Mouse (Mus musculus) heart, postnatal 0 days (tissue): ENCODE measurements around the gene Opa1. TPM values are rescaled to one million over a fixed set of nuclear protein-coding genes. Genes with fewer than 3 reads are reported as not detected.

ENCODE experiments used
- ATAC-seq: fragments of 200-750 bp; cut with Nextera tagmentation; 2 replicates; pipeline ENCODE4 v1.8.0; 2017; ENCODE audit warnings: low read depth, moderate number of reproducible peaks, moderate library complexity; ENCODE audit not compliant: insufficient read depth
- DNase-seq: peaks from one replicate; pipeline ENCODE4 v3.0.0-alpha.2; 2016; ENCODE audit warnings: low spot score
- H3K27ac ChIP-seq: fragments of 300-500 bp; sonication (generic); 2 replicates; pipeline ENCODE4 v1.5.1; 2014; ENCODE audit warnings: low read depth, mild to moderate bottlenecking
- H3K27me3 ChIP-seq: fragments of 300-500 bp; sonication (generic); 2 replicates; pipeline ENCODE4 v1.6.1; 2014; ENCODE audit warnings: low read length, mixed read lengths; ENCODE audit not compliant: control insufficient read depth, insufficient read depth
- H3K36me3 ChIP-seq: fragments of 300-500 bp; sonication (generic); replicated peaks from 2 replicates; pipeline ENCODE4 v1.6.1; 2014; ENCODE audit warnings: low read length, mixed read lengths; ENCODE audit not compliant: control insufficient read depth, insufficient read depth
- H3K4me1 ChIP-seq: fragments of 300-500 bp; sonication (generic); 2 replicates; pipeline ENCODE4 v1.6.1; 2014; ENCODE audit warnings: antibody characterized with exemption; ENCODE audit not compliant: control insufficient read depth, insufficient read depth
- H3K4me2 ChIP-seq: fragments of 300-500 bp; sonication (generic); 2 replicates; pipeline ENCODE4 v1.6.1; 2014; ENCODE audit warnings: low read depth, mild to moderate bottlenecking, low read length, moderate library complexity
- H3K4me3 ChIP-seq: fragments of 300-500 bp; sonication (generic); 2 replicates; pipeline ENCODE4 v1.5.1; 2014; ENCODE audit warnings: low read depth, low read length
- H3K9ac ChIP-seq: fragments of 300-500 bp; sonication (generic); replicated peaks from 2 replicates; pipeline ENCODE4 v1.6.1; 2014; ENCODE audit warnings: low read depth, low read length, mixed read lengths
- H3K9me3 ChIP-seq: fragments of 300-500 bp; sonication (generic); replicated peaks from 2 replicates; pipeline ENCODE4 v1.6.1; 2016; ENCODE audit warnings: low read length; ENCODE audit not compliant: control insufficient read depth
- CTCF ChIP-seq: IDR thresholded peaks from 2 replicates; pipeline ENCODE4 v1.5.1; 2016; ENCODE audit warnings: antibody characterized with exemption, control low read depth, low read depth
- EP300 ChIP-seq: IDR thresholded peaks from 2 replicates; pipeline ENCODE4 v1.6.1; 2016; ENCODE audit warnings: antibody characterized with exemption, low read depth
- WGBS: fragments of 180-500 bp; shearing (Covaris S2); extraction: QIAGEN DNeasy Blood & Tissue Kit; methylation state at CpG from one replicate; pipeline ENCODE4 v1.1.7; 2014; 5-methylcytosine and 5-hydroxymethylcytosine counted together
- polyA plus RNA-seq: library from polyadenylated mRNA; unstranded; fragments of >200 nt; fragmentation: Nextera tagmentation; extraction: Ambion mirVana; gene quantifications from 2 replicates; pipeline ENCODE4 v1.2.1, GENCODE M21; 2015
- total RNA-seq: library from RNA; depleted of rRNA; stranded (reverse); fragments of >200 nt; gene quantifications from 2 replicates; pipeline ENCODE4 v1.2.3, GENCODE M21; 2014; ENCODE audit warnings: low replicate concordance

Gene Opa1
- total and polyA plus RNA-seq, 2 experiments from 2014 or later: 48.4 to 69.2 TPM

DNA sequence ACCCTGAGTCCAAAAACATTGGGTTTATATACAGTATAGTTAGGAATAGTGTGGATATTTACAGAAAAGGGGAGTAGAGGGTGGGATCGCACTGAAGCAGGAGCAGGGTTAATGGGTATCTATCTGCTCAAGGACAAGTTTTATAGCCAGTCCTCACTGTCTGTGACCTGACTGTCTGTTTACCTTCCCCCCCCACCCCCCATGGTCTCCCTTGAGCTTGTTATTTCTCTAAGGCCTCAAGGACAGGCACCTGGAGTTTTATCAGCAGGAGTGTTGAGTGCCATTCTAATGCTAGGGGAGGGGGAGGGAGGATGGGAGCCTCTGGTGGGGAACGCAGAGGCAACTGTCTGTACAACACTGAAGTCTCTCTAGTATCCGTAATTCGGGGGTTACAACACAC, 85.3 kb downstream of the Opa1 start:
- Histone ChIP-seq H3K9ac (no peak overlapping the region), H3K27me3 (no peaks in the 10 kb centered on the region), H3K36me3 (no peaks in the 10 kb centered on the region), H3K4me3 (no peak overlapping the region), H3K9me3 (no peaks in the 10 kb centered on the region), H3K27ac (no peak overlapping the region), H3K4me2 (no peak overlapping the region), H3K4me1 (no peaks in the 10 kb centered on the region)
- DNase-seq: no peak
- WGBS: 34% methylated on average over 4 of the region's 4 CpGs
- ATAC-seq: no peak
- no peak for TF ChIP-seq EP300
- no peak for TF ChIP-seq CTCF

GRCm38 (mm10) chr16:29666991-29667701, 88.0 kb downstream of the Opa1 start:
- Histone ChIP-seq H3K9ac (no peak overlapping the region), H3K27ac (no peak overlapping the region), H3K4me2 (no peak overlapping the region), H3K27me3 (no peaks in the 10 kb centered on the region), H3K4me3 (no peak overlapping the region), H3K9me3 (no peaks in the 10 kb centered on the region), H3K4me1 (no peaks in the 10 kb centered on the region), H3K36me3 (no peaks in the 10 kb centered on the region)
- ATAC-seq (no peak), DNase-seq (no peak)
- WGBS: 55% methylated on average over 17 of the region's 17 CpGs
- no peak for TF ChIP-seq CTCF
- no peak for TF ChIP-seq EP300

- Histone ChIP-seq H3K9me3 (no peaks in the 10 kb centered on the region), H3K27me3 (no peaks in the 10 kb centered on the region), H3K4me1 (no peaks in the 10 kb centered on the region), H3K9ac (no peak overlapping the region), H3K4me2 (no peak overlapping the region), H3K36me3 (no peaks in the 10 kb centered on the region), H3K4me3 (no peak overlapping the region), H3K27ac (no peak overlapping the region)
- TF ChIP-seq CTCF: no peak
- no peak for TF ChIP-seq EP300
- DNase-seq (no peak), ATAC-seq (no peak)
- 55% methylated on average over 5 of the region's 5 CpGs for WGBS
Measured at GRCm38 (mm10) chr16:29667702-29668061, 88.5 kb downstream of the Opa1 start.

- H3K4me2 ChIP-seq: no peak overlapping the region
- WGBS: 88% methylated on average over 12 of the region's 12 CpGs
- H3K4me1 ChIP-seq: no peaks in the 10 kb centered on the region
- H3K27ac ChIP-seq: no peak overlapping the region
- H3K36me3 ChIP-seq: no peaks in the 10 kb centered on the region
- no peak overlapping the region for H3K4me3 ChIP-seq
- ATAC-seq (no peak), DNase-seq (no peak)
- no peak for TF ChIP-seq EP300
- TF ChIP-seq CTCF: no peak
- no peaks in the 10 kb centered on the region for H3K9me3 ChIP-seq
- H3K9ac ChIP-seq: no peak overlapping the region
- no peaks in the 10 kb centered on the region for H3K27me3 ChIP-seq
Measured at GRCm38 (mm10) chr16:29668451-29668850, 89.3 kb downstream of the Opa1 start.

GRCm38 (mm10) chr16:29670806-29671205, 91.7 kb downstream of the Opa1 start:
- H3K27ac ChIP-seq: no peak overlapping the region
- no peaks in the 10 kb centered on the region for H3K36me3 ChIP-seq
- no peak for ATAC-seq
- H3K9me3 ChIP-seq: no peaks in the 10 kb centered on the region
- DNase-seq: no peak
- H3K4me2 ChIP-seq: no peak overlapping the region
- TF ChIP-seq CTCF (no peak), EP300 (no peak)
- H3K9ac ChIP-seq: no peak overlapping the region
- H3K4me1 ChIP-seq: no peaks in the 10 kb centered on the region
- H3K4me3 ChIP-seq: no peak overlapping the region
- WGBS: 94% methylated on average over 3 of the region's 3 CpGs
- no peaks in the 10 kb centered on the region for H3K27me3 ChIP-seq

GRCm38 (mm10) chr16:29673230-29673629, 94.1 kb downstream of the Opa1 start:
- no peaks in the 10 kb centered on the region for H3K36me3 ChIP-seq
- TF ChIP-seq EP300 (no peak), CTCF (no peak)
- H3K4me1 ChIP-seq: no peaks in the 10 kb centered on the region
- no peak overlapping the region for H3K9ac ChIP-seq
- H3K27ac ChIP-seq: no peak overlapping the region
- H3K27me3 ChIP-seq: no peaks in the 10 kb centered on the region
- no peaks in the 10 kb centered on the region for H3K9me3 ChIP-seq
- DNase-seq: no peak
- ATAC-seq: no peak
- WGBS: 94% methylated on average over 3 of the region's 3 CpGs
- no peak overlapping the region for H3K4me3 ChIP-seq
- H3K4me2 ChIP-seq: no peak overlapping the region
